Mouse (Mus musculus): ENCODE data around the gene Cdk12. TPM values are rescaled to one million over a fixed set of nuclear protein-coding genes. Genes with fewer than 3 reads are reported as not detected.
"Not testable (repeated sequence)": the region's sequence is repeated elsewhere in the genome, so short reads cannot be mapped to it uniquely, and the experiment has no call there.

Gene Cdk12
- total RNA-seq (2015; ENCODE audit: low replicate concordance) (58.0 and 63.3 TPM in 2 replicates), total RNA-seq (2017; ENCODE audit: low replicate concordance) (61.8 and 66.0 TPM in 2 replicates)

DNA sequence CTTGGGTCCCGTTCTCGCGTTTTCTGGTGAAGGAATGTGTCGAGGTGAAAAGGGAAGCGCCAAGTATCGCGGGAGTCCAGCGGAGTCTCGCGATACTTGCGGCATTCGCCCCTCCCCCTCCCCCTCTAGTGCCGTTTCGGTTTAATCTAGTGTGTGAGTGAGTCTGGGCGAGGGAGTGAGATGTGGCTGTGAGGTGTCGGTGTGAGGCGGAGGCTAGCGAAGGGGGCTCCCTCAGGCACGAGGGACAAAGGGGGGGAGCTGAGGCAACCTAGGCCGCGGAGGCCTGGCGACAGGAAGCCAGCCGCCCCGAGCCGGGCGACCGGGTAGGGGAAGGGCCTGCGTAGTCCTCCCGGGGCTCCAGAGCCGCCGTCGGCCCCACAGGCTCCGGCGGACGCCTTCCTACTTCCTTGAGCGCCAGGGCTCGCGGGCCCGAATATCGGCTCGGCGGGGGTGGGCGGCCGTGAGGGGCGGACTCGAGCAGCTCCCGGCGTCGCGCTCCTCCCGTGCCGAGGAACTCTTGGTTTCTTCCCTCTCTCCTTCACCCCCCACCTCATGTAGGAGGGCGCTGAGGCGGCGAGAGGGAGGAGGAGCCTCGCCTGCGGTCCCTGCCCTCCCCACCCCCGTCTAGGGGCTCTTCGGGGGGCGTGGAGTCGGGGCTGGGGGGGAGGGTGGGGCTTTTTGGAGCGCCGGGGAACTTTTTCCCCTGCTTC is at the start of gene Cdk12:
TSS of gene Cdk12 (plus strand) at position 419 of the 710 bp plus-strand sequence.
- peak; percentile 85 for ATAC-seq (replicated peaks; ENCODE audit: low FRiP score, poor library complexity, severe bottlenecking)

DNA sequence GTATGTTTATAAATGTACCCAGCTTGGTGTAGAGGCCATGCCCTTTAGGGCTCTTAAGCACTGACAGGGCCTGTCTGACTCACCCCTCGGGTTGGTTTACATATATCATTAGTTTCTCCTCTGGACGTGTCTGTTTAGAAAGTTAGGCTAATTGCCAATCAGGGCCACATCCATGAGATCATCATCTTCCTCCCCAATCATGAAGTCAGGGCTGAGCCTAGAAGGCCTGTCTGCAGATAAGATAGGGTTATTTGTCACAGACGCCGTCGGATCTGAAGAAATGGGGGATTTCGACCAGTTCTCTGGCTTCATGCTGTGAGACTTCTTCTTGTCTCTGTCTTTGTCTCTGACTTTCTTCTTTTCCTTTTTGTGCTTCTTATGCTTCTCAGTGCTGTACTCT is 47.8 kb upstream of the Cdk12 start:
- no peak for ATAC-seq (replicated peaks; ENCODE audit: low FRiP score, poor library complexity, severe bottlenecking)

DNA sequence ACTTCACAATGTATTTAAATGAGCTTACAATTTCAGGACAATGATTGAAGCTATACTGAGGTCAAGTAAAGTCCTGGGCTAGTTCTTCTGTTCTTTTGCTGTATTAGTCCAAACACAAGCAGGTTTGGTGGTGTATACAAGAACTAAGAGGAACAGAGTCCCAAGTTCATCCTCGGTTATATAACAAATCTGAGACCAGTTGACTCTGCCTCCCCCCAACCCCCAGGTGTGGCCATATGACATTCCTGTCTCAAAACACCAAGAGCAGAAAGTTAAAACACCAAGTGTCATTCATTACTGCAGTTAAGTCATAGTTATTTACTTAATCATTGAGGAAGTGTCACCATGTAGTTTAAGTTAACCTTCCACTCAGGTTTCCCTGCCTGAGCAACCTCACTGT is 34.5 kb upstream of the Cdk12 start:
- ATAC-seq (replicated peaks; ENCODE audit: low FRiP score, poor library complexity, severe bottlenecking): no peak

DNA sequence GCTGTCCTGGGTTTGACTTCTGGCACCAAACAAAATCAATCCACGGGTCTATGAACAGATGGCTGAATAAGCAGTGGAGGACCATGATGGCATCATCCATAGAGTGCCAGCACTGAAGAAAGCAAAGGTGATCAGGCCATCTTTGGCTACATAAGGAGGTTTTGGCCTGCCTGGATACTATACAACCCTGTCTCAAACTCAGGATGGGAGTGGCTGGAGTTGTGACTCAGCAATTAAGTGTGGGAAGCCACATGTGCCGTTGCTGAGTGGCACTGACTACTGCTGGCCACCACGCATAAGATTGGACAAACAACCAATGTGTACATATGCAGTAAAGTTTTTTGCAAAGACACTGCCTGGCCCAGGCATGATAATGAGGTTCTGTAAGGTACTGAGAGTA is 20.7 kb upstream of the Cdk12 start:
- ATAC-seq (replicated peaks; ENCODE audit: low FRiP score, poor library complexity, severe bottlenecking): peak; percentile 93

DNA sequence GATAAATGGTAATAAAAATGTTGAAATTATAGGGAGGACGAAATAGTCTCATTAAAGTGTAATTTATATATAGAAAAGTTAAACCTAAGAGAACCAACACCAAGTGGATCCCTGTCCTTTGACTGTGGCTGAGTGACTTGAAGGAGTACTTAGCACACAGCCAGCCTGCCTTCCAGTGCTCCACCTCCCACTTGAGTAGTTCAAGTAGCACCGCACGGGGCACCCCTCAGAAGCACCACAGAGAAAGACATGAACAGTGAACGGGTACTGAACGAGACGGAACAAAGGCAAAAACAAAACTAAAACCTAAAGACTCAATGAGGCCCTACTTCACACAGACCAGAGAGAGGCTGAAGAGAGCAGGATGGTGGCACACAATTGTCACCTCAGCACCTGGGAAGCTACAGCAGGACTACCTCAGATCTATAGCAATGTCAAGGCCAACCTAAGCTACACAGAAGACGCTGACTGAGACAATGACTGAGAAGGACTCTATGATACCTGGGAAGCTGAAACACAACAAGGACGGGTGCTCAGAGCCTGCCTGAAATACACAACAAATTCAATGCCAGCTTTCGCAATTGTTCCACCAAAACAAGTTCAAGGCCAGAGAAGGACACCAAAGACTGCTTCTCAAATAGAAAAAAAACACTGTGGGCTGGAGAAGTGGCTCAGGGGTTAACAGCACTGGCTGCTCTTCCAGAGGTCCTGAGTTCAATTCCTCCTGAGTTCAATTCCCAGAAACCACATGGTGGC is 15.0 kb upstream of the Cdk12 start:
- no peak for ATAC-seq (replicated peaks; ENCODE audit: low FRiP score, poor library complexity, severe bottlenecking)

DNA sequence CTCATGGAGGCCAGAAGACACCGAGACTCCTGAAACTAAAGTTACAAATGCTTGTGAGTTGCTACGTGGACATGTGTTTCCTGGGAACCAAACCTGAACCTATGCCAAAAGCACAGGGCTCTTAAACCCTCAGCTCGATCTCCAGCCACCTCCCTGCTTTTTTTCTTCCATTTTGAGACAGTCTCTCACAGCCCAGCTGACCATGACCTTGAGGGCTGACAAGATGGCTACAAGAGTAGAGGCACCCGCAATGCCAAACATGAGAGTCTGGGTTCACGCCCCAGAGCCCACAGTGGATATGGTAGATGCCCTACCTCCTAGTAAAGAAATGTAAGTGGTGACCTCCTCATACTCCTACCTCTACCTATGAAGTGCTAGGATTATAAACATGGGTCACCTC is 12.0 kb upstream of the Cdk12 start:
- no peak for ATAC-seq (replicated peaks; ENCODE audit: low FRiP score, poor library complexity, severe bottlenecking)

DNA sequence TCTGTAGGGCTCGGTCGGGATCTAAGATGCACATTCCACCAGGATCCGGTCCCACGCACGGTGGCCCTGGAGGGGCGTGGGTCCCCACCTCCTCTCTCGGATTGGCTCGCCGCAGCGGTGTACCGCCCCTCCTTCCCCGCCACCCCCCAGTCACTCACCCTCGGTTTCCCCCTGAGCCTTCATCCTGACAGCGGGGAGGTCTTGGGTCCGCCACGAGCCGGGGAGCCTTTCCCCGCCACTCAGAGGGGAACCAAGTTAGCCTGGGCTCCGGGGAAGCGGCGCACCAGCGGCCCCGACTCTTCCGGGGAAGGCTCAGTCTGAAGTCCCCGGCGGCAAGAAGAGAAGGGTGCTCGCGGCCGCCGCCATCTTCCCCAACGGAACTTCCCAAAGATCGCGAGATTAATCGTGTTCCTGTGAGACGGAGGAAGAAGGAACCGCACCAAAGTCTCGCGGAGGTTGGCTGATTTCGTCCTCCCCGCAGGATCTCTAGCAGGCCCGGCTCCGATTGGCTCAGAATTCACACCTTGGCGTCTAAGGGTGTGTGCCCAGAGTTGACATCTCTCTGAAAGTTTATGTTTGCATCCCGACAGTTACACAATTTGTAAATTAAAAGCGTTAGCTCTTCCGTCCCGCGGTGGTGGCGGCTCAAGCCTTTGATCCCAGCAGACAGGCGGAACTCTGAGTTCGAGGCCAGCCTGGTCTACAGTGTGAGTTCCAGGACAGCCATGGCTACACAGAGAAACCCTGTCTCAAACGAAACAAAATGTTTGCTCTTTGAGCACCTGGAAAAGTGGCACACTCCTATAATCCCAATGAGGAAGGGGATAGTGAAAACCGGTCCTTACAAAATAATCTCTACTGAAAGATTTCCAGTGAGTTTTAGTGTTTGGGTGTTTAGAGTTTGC is 9.7 kb upstream of the Cdk12 start, which contains the start of gene Med1:
TSS of gene Med1 (minus strand) at position 393 of the 905 bp plus-strand sequence.
- ATAC-seq (replicated peaks; ENCODE audit: low FRiP score, poor library complexity, severe bottlenecking): peak; percentile 96

DNA sequence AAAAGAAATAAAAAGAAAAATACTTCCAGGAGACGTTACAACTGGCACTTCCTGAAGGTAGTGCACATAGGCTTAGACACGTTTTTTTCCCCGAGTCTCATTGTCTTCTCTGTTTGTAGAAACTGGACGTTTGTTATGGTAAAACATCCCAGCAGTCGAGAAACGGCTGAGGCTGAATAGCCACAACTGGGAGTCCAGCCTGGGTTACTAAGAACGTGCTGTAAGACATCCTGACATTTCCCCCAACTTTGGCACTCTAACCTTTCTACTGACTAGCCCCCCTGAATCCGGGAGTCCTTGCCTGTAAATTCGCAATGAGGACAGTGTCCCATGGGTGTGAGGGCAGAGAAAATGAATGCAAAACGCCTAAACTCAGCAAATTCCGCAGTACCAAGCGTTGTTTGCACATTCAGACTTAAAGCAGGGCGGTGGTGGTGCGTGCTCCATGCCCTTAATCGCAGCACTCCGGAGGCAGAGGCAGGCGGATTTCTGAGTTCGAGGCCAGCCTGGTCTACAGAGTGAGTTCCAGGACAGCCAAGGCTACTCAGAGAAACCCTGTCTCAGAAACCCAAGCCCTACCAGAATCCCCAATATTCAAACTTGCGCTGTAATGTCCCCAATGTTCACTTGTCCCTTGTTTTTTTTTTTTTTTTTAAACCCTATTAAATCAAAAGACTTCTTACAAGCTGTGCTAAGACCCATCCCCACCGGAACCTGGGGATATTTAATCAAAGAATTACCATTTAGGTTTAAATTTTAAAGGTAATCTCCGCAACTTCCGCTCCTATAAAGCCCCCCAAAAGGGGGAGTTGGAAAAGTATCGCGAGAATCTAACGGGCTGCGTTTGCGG is 843 bp upstream of the Cdk12 start:
- no peak for ATAC-seq (replicated peaks; ENCODE audit: low FRiP score, poor library complexity, severe bottlenecking)

DNA sequence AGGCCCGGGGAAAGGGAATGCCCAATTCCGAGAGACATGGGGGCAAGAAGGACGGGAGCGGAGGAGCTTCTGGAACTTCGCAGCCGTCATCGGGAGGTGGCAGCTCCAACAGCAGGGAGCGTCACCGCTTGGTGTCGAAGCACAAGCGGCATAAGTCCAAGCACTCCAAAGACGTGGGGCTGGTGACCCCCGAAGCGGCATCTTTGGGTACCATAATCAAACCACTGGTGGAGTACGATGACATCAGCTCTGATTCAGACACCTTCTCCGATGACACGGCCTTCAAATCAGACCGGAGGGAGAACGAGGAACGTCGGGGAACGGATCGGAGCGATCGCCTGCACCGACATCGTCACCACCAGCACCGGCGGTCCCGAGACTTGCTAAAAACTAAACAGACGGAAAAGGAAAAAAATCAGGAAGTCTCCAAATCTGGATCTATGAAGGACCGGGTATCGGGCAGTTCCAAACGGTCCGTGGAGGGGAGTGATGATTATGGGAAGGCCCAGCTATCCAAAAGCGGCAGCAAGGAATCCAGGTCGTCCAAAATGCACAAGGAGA is 572 bp downstream of the Cdk12 start:
- ATAC-seq (replicated peaks; ENCODE audit: low FRiP score, poor library complexity, severe bottlenecking): peak; percentile 13; the same call in 1 of the 2 replicates

DNA sequence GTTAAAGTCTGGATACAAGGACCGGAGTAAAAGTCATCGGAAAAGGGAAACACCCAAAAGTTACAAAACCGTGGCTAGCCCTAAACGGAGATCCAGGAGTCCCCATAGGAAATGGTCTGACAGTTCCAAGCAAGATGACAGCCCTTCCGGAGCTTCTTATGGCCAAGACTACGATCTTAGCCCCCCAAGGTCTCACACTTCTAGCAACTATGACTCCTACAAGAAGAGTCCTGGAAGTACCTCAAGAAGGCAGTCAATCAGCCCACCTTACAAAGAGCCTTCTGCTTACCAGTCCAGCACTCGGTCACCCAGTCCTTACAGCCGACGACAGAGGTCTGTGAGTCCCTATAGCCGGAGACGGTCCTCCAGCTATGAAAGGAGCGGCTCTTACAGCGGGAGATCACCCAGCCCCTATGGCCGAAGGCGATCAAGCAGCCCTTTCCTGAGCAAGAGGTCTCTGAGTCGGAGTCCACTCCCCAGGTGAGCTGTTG is 1.1 kb downstream of the Cdk12 start:
- peak; percentile 53 for ATAC-seq (replicated peaks; ENCODE audit: low FRiP score, poor library complexity, severe bottlenecking)

DNA sequence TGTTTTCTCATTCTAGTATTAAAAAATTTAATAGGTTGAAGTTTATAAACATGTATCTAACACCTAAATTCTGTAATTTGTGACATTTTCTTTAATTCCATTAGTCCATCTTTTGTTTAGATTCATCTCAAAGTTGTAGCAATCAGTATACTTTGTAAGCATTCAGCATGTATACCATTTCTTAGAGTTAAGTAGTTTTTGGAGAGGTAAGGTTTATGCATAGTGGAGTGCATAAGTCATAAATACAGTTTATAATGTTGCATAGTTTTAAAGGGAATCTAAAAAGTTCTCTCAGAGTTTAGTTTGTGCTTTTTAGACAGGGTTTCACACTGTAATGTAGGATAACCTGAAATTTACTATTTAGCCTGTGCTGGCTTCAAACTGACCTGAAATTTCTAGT is 2.6 kb downstream of the Cdk12 start:
- no peak for ATAC-seq (replicated peaks; ENCODE audit: low FRiP score, poor library complexity, severe bottlenecking)

DNA sequence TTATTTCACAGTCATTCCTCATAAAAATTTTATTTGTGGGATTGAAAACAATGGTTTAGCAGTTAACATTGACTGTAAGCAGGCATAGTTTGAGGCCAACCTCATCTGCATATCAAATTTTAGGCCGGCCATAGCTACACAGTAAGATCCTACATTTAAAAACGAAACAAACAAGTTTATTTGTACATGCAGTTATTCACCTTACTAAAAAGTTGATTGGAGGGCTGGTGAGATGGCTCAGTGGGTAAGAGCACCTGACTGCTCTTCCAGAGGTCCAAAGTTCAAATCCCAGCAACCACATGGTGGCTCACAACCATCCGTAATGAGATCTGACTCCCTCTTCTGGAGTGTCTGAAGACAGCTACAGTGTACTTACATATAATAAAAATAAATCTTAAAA is 3.4 kb downstream of the Cdk12 start:
- ATAC-seq (replicated peaks; ENCODE audit: low FRiP score, poor library complexity, severe bottlenecking): not testable (repeated sequence)

DNA sequence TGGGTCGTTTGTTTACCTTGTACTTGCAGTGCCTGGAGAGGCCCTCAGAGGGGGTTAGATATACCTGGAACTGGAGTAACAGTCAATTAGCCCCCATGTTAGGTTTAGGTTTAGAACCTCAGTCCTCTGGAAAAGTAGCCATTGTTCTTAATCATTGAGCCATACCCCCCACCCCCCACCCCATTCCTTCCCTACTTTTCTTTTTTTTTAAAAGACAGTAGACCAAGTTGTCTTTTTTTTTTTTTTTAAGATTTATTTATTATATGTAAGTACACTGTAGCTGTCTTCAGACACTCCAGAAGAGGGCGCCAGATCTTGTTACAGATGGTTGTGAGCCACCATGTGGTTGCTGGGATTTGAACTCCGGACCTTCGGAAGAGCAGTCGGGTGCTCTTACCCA is 6.8 kb downstream of the Cdk12 start:
- ATAC-seq (replicated peaks; ENCODE audit: low FRiP score, poor library complexity, severe bottlenecking): not testable (repeated sequence)

DNA sequence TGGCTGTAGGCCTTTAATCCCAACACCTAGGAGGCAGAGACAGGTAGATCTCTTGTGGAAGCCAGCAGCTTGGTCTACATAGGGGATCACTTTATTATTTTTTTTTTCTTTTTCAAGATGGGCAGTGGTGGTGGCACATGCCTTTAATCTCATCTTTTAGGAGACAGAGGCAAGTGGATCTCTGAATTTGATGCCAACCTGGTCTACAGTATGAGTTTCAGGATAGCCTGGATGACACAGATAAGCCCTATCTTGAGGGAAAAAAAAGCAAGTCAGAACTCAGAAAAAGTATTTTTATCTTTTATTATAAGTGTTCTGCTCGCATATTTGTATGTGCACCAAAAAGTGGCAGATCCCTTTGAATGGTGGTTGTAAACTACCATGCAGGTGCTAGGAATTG is 10.5 kb downstream of the Cdk12 start:
- peak; percentile 83 for ATAC-seq (replicated peaks; ENCODE audit: low FRiP score, poor library complexity, severe bottlenecking)

DNA sequence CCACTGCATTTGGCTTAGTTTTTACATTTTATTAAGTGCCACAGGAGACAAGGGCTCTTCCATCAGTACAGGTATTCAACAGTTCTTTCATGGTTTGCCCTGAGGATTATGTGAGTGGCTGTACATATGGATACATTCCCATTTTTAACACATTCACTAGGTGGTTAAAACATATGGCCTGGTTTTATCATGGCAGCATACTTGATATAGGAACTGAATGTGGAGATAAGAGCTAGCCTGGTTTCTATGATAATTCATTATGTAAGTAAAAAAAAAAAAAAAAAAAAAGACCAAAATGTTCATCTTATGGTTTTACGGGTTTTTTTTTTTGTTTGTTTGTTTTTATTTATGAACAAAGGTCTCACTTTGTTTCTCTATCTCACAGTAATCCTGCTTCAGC is 23.5 kb downstream of the Cdk12 start:
- ATAC-seq (replicated peaks; ENCODE audit: low FRiP score, poor library complexity, severe bottlenecking): no peak

DNA sequence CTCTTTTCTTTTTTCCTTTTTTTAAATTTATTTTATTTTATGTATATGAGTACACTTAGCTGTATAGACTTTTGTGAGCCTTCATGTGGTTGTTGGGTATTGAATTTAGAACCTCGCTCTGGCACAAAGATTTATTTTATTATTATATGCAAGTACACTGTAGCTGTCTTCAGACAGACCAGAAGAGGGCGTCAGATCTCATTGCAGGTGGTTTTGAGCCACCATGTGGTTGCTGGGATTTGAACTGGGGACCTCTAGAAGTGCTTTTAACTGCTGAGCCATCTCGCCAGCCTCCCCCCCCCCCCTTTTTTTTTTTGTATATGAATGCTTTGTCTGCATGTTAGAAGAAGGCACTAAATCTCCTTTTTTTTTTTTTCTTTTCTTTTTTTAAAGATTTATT is 35.6 kb downstream of the Cdk12 start:
- ATAC-seq (replicated peaks; ENCODE audit: low FRiP score, poor library complexity, severe bottlenecking): no peak

DNA sequence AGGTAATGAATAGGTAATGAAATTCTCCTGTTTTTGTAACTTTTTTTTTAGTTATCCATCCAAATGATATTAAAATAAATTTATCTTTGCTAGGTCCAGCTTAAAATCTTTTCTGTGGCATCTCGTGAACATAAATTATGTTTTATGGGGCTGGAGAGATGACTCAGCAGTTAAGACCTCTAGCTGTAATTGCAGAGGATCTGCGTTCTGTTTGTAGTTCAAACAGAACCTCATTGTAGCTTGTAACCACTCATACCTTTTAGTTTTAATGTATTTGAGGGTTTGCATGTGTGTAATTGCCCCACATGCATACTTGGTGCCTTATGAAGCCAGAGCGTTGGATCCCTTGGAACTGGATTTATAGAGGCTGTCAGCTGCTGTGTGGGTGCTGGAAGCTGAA is 36.1 kb downstream of the Cdk12 start:
- no peak for ATAC-seq (replicated peaks; ENCODE audit: low FRiP score, poor library complexity, severe bottlenecking)

DNA sequence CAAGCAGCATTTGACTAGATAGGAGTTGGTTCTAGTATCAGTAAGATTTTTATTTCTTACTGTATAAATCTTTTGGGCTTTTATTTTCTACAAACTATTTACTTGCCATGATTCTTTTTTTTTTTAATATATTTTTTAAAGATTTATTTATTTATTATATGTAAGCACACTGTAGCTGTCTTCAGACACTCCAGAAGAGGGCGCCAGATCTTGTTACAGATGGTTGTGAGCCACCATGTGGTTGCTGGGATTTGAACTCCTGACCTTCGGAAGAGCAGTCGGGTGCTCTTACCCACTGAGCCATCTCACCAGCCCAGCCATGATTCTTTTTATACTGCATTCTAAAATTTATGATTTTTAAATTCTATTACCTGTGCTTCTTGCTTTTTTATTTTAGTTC is 40.1 kb downstream of the Cdk12 start:
- not testable (repeated sequence) for ATAC-seq (replicated peaks; ENCODE audit: low FRiP score, poor library complexity, severe bottlenecking)

DNA sequence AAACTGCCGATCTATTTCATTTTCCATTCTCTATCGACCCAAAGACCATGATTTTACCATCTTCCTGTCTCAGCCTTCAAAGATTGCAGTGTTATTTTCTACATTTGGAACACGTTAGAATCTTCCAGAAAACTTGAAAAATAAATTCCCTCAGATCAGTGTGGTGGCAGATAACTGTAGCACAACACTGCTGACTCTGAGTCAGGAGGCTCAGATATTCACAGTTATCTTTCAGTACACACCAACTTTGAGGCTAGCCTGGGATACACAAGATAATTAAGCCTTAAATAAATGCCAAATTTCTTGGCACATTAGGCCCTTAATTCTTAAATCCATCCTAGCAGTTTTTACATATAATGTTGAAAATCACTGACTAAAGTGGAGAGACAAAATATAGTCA is 41.6 kb downstream of the Cdk12 start:
- peak; percentile 95 for ATAC-seq (replicated peaks; ENCODE audit: low FRiP score, poor library complexity, severe bottlenecking)
